Mouse (Mus musculus): ENCODE results near the gene Pif1. TPM values are rescaled to one million over a fixed set of nuclear protein-coding genes. Genes with fewer than 3 reads are reported as not detected.

Gene Pif1
- polyA plus RNA-seq, 1 experiment from 2014 or later, result 11.4 TPM

DNA sequence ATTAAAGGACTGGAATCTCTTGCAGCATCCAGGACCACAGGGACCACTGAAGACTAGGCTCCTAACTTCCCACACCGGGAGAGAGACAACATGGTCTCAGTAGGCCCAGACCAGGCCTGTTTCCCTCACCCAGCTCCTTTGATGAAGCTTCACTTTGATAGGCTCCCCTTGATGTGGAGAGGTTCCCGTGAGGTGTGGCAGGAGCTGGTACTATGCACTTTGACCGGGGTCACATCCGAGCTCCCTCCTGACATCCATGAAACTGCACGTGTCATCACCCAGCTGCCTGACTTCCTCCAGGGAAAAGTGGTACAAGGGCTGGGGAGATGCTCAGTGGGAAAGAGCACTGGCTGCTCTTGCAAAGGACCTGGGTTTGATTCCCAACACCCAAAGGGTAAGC lies 23.9 kb upstream of the Pif1 start:
- H3K27me3 ChIP-seq (replicated peaks), result no peaks in the 10 kb centered on the region
- H3K9ac ChIP-seq, result no peak overlapping the region
- no peak overlapping the region for H3K4me3 ChIP-seq (replicated peaks)
- H3K27ac ChIP-seq, result no peak overlapping the region
- ATAC-seq (ENCODE audit: insufficient read depth, low FRiP score, low read depth), result no peak
- no peaks in the 10 kb centered on the region for H3K9me3 ChIP-seq
- whole genome bisulfite sequencing, result 86% methylated on average over 5 of the region's 5 CpGs
- no peak overlapping the region for H3K4me2 ChIP-seq
- H3K4me1 ChIP-seq, result peaks cover 10% of the 10 kb centered on the region
- 0 out of 2 replicates have a peak, but pooled peaks cover 18% of the 10 kb centered on the region for H3K36me3 ChIP-seq

DNA sequence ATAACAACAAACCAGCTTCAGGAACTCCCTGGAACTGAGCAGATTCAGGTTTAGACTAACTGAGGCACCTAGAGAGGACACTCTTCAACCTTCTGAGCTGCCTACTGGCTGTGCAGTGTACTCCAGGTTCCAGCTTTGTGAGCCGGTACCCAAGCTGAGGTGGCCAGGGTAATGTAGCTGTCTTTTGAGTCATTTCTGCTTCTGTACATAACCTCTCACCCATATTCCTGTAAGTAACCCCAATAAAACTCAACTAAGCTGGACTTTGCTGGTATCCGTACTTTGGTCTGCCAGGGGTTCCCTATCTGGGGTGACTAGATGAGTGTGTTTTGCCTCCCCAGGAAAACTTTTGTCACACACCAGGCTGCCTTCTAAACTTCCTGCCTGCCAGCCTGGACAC lies 22.3 kb upstream of the Pif1 start:
- no peaks in the 10 kb centered on the region for H3K27me3 ChIP-seq (replicated peaks)

GRCm38 (mm10) chr9:65568787-65569186 lies 18.2 kb upstream of the Pif1 start:
- Histone ChIP-seq H3K36me3 (0 out of 2 replicates have a peak, but pooled peaks cover 13% of the 10 kb centered on the region), H3K27me3 (replicated peaks) (no peaks in the 10 kb centered on the region), H3K4me2 (no peak overlapping the region), H3K9me3 (no peaks in the 10 kb centered on the region), H3K4me3 (replicated peaks) (no peak overlapping the region), H3K4me1 (0 out of 2 replicates have a peak, but pooled peaks cover 2% of the 10 kb centered on the region), H3K9ac (no peak overlapping the region), H3K27ac (peak overlapping the region; percentile 80)
- WGBS, result 82% methylated on average over 6 of the region's 6 CpGs
- ATAC-seq (ENCODE audit: insufficient read depth, low FRiP score, low read depth), result no peak

More for the DNA sequence above, 22.3 kb upstream of the Pif1 start:
- H3K9ac ChIP-seq, result no peak overlapping the region
- no peaks in the 10 kb centered on the region for H3K9me3 ChIP-seq
- no peak overlapping the region for H3K4me2 ChIP-seq
- H3K27ac ChIP-seq, result no peak overlapping the region
- no peak overlapping the region for H3K4me3 ChIP-seq (replicated peaks)
- no peak for ATAC-seq (ENCODE audit: insufficient read depth, low FRiP score, low read depth)
- H3K36me3 ChIP-seq, result 0 out of 2 replicates have a peak, but pooled peaks cover 11% of the 10 kb centered on the region
- 92% methylated on average over 2 of the region's 2 CpGs for WGBS
- peaks cover 10% of the 10 kb centered on the region for H3K4me1 ChIP-seq

GRCm38 (mm10) chr9:65569491-65569971 lies 17.4 kb upstream of the Pif1 start:
- 57% methylated on average over 6 of the region's 6 CpGs for WGBS
- 0 out of 2 replicates have a peak, but pooled peaks have one; percentile 27 for ATAC-seq (ENCODE audit: insufficient read depth, low FRiP score, low read depth)
- H3K4me3 ChIP-seq (replicated peaks), result no peak overlapping the region
- no peaks in the 10 kb centered on the region for H3K9me3 ChIP-seq
- H3K4me1 ChIP-seq, result 0 out of 2 replicates have a peak, but pooled peaks cover 4% of the 10 kb centered on the region
- no peaks in the 10 kb centered on the region for H3K27me3 ChIP-seq (replicated peaks)
- H3K4me2 ChIP-seq, result no peak overlapping the region
- H3K36me3 ChIP-seq, result 0 out of 2 replicates have a peak, but pooled peaks cover 10% of the 10 kb centered on the region
- no peak overlapping the region for H3K9ac ChIP-seq
- peak overlapping the region; percentile 80 for H3K27ac ChIP-seq

GRCm38 (mm10) chr9:65572837-65573236 lies 14.1 kb upstream of the Pif1 start:
- H3K4me3 ChIP-seq (replicated peaks), result no peak overlapping the region

DNA sequence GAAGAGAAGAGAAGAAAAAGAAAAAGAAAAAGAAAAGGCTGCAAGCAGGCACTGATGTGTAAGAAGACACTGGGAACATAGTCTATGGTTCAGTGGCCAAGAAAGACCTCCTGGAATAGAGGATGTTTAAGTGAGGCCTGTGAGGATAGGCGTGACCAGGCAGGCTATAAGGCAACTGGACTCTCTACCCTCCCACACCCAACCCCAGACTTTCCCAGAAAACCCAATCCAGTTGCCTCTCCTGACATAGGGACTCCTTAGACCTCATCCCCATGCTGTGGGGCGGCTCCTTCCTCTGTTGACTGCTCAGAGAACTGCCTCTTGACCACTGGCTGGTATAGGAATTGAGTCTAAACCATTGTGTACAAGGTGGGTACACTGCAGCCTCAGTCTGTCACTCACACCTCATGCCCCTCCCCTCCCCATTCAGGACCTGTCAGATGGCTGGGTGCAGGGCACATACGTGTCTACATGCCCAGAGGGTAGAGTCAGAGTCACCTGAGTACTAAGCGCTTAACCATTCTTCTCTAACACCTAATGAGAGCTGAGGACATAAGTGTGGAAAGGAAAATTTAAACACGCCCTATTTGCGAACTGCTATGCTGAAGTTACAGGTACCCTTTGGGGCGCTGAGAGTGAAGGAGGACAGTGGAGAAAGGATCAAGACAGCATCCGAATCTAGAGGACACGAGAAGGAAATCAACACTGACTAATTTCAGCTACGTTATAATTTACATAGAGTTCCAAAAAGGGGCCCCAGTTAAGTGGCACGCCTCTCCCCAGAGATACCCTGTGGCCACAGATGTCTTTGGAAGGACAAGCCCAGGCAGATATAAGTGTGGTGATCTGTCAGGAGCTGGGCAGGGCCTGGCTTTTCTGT lies 12.2 kb upstream of the Pif1 start:
- Histone ChIP-seq H3K27me3 (replicated peaks) (no peaks in the 10 kb centered on the region), H3K4me1 (peaks cover 39% of the 10 kb centered on the region), H3K9me3 (no peaks in the 10 kb centered on the region), H3K9ac (no peak overlapping the region), H3K27ac (peak overlapping the region; percentile 52), H3K4me2 (peak overlapping the region; percentile 12; the same call in 1 of the 2 replicates), H3K4me3 (replicated peaks) (no peak overlapping the region), H3K36me3 (0 out of 2 replicates have a peak, but pooled peaks cover 6% of the 10 kb centered on the region)
- ATAC-seq (ENCODE audit: insufficient read depth, low FRiP score, low read depth), result peak; percentile 32; the same call in 1 of the 2 replicates
- 81% methylated on average over 11 of the region's 11 CpGs for WGBS

More at GRCm38 (mm10) chr9:65572837-65573236, 14.1 kb upstream of the Pif1 start:
- H3K9ac ChIP-seq, result no peak overlapping the region
- WGBS, result 85% methylated on average over 6 of the region's 6 CpGs
- H3K27ac ChIP-seq, result no peak overlapping the region
- no peaks in the 10 kb centered on the region for H3K9me3 ChIP-seq
- H3K27me3 ChIP-seq (replicated peaks), result no peaks in the 10 kb centered on the region
- H3K4me2 ChIP-seq, result no peak overlapping the region
- H3K36me3 ChIP-seq, result 0 out of 2 replicates have a peak, but pooled peaks cover 6% of the 10 kb centered on the region
- no peak for ATAC-seq (ENCODE audit: insufficient read depth, low FRiP score, low read depth)
- H3K4me1 ChIP-seq, result peaks cover 32% of the 10 kb centered on the region

GRCm38 (mm10) chr9:65575393-65576196 lies 11.4 kb upstream of the Pif1 start:
- Histone ChIP-seq H3K27ac (peak overlapping the region; percentile 52), H3K9me3 (no peaks in the 10 kb centered on the region), H3K27me3 (replicated peaks) (no peaks in the 10 kb centered on the region), H3K9ac (no peak overlapping the region), H3K36me3 (0 out of 2 replicates have a peak, but pooled peaks cover 6% of the 10 kb centered on the region), H3K4me2 (peak overlapping the region; percentile 12; the same call in 1 of the 2 replicates), H3K4me1 (peaks cover 37% of the 10 kb centered on the region), H3K4me3 (replicated peaks) (no peak overlapping the region)
- 58% methylated on average over 8 of the region's 8 CpGs for WGBS
- ATAC-seq (ENCODE audit: insufficient read depth, low FRiP score, low read depth), result no peak

DNA sequence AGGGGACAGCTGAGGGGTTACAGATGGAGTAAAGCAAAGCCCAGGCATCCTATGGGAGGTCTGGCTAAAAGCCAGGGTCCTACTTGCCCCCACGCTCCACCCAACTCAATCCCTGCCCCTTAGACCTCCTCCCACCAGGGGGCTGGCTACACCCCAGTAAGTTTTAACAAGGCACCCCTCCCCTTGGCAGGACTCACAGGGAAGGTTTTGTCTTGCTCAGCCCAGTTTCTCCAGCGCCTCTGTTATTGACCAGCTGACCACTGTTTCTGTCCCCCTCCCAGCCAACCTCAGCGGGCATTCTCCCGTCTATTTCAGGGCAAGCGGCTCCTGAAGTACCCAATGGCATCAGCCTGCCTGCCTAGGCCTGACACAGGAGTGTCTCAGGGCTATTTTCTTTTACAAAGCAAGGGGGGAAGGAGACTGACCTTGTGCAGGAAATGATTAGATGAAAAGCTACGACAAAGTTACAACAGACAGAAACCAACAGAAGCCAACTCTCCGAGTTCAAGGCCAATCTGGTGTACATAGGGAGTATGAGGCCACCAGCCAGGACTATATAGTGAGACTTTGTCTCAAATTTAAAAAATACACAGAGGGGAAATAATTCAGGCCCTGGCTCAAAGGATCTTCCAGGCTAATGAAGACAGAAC lies 10.0 kb upstream of the Pif1 start:
- no peak for ATAC-seq (ENCODE audit: insufficient read depth, low FRiP score, low read depth)
- no peaks in the 10 kb centered on the region for H3K27me3 ChIP-seq (replicated peaks)
- peak overlapping the region; percentile 72 for H3K4me2 ChIP-seq
- peaks cover 37% of the 10 kb centered on the region for H3K4me1 ChIP-seq
- H3K9me3 ChIP-seq, result no peaks in the 10 kb centered on the region
- no peak overlapping the region for H3K9ac ChIP-seq
- H3K27ac ChIP-seq, result peak overlapping the region; percentile 60
- H3K4me3 ChIP-seq (replicated peaks), result peak overlapping the region; percentile 65
- WGBS, result 52% methylated on average over 7 of the region's 7 CpGs
- 0 out of 2 replicates have a peak, but pooled peaks cover 6% of the 10 kb centered on the region for H3K36me3 ChIP-seq

DNA sequence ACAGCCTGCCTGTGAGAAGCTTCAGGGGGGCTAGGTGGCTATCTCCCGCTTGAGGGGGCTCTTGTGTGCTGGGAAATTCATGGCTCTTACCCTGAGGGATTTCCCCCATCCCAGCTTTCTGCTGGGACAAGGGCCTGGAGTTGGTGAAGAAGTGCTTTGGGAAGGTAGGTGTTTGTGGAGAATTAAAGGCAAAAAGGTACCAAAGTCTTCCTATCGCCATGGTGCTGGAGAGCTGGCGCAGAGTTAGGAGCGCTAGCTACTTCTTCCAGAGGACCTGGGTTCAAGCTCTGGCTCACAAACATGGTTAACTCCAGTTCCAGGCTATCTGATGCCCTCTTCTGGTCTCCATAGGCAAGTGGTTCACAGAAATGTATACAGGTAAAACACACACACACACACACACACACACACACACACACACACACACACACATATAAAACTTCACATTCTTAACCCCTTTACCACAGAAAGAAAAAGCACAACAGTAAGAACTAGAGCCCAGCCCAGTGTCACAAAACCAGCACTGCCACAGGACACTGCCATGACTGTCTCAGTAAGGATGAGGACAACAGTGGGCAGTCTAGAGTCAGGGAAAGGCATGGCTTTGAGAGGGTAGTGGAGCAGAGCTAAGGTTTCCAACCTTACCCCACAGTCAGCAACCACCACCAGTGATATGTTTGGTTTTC lies 9.3 kb upstream of the Pif1 start:
- Histone ChIP-seq H3K9me3 (no peaks in the 10 kb centered on the region), H3K27ac (peak overlapping the region; percentile 60), H3K36me3 (0 out of 2 replicates have a peak, but pooled peaks cover 2% of the 10 kb centered on the region), H3K4me3 (replicated peaks) (peak overlapping the region; percentile 65; the same call in 1 of the 2 replicates), H3K4me1 (peaks cover 37% of the 10 kb centered on the region), H3K9ac (no peak overlapping the region), H3K27me3 (replicated peaks) (no peaks in the 10 kb centered on the region), H3K4me2 (peak overlapping the region; percentile 72)
- ATAC-seq (ENCODE audit: insufficient read depth, low FRiP score, low read depth), result no peak
- 81% methylated on average over 4 of the region's 4 CpGs for WGBS

DNA sequence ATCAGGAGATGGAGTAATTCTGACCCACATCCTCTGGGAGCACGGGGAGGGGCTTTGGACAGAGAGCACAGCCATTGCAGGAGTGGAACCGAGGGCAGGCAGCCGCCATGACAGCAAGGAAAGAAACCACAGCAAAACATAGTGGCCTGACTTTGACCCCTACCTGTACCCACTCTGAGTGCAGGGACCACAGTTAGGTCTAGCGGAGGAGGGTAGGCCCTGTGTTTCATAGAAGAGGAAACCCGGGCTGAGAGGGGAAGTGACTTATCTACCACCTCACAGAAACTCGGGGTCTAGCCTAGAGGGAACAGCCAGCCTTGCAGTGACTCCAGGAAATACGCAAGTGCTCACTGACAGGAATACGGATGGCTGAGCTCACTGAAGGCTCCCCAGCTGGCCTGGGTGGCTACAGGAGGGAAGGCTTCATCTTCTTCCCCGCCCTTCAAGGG lies 8.1 kb upstream of the Pif1 start:
- 37% methylated on average over 9 of the region's 9 CpGs for WGBS
- H3K9me3 ChIP-seq, result no peaks in the 10 kb centered on the region
- peak overlapping the region; percentile 80 for H3K27ac ChIP-seq
- peak overlapping the region; percentile 72 for H3K4me2 ChIP-seq
- no peaks in the 10 kb centered on the region for H3K36me3 ChIP-seq
- H3K9ac ChIP-seq, result no peak overlapping the region; the same call in 1 of the 2 replicates
- no peaks in the 10 kb centered on the region for H3K27me3 ChIP-seq (replicated peaks)
- H3K4me1 ChIP-seq, result peaks cover 37% of the 10 kb centered on the region
- H3K4me3 ChIP-seq (replicated peaks), result peak overlapping the region; percentile 65
- no peak for ATAC-seq (ENCODE audit: insufficient read depth, low FRiP score, low read depth)

Measured in stomach, embryonic 15.5 days (tissue).